Mouse (Mus musculus) forebrain, embryonic 16.5 days (tissue): ENCODE measurements at regions not wholly inside any gene's neighbourhood (a gene's known extent, or its start where the extent isn't known, plus 50 kb on each side); places are given as distances from the start of the nearest gene placed in this dataset.

ENCODE experiments used
- ATAC-seq: fragments of 200-750 bp; cut with Nextera tagmentation; 2 replicates; pipeline ENCODE4 v1.8.0; 2017; ENCODE audit warnings: mild to moderate bottlenecking, moderate library complexity
- H3K27ac ChIP-seq: fragments of 300-500 bp; sonication (generic); 2 replicates; pipeline ENCODE4 v1.5.1; 2014; ENCODE audit warnings: low read length, control low read depth
- H3K27me3 ChIP-seq: fragments of 300-500 bp; sonication (generic); replicated peaks from 2 replicates; pipeline ENCODE4 v1.6.1; 2014; ENCODE audit warnings: low read length; ENCODE audit not compliant: control insufficient read depth, insufficient read depth
- H3K36me3 ChIP-seq: fragments of 300-500 bp; sonication (generic); 2 replicates; pipeline ENCODE4 v1.6.1; 2014; ENCODE audit not compliant: control insufficient read depth, insufficient read depth
- H3K4me1 ChIP-seq: fragments of 300-500 bp; sonication (generic); replicated peaks from 2 replicates; pipeline ENCODE4 v1.6.1; 2014; ENCODE audit warnings: low read length; ENCODE audit not compliant: control insufficient read depth, insufficient read depth
- H3K4me2 ChIP-seq: fragments of 300-500 bp; sonication (generic); 2 replicates; pipeline ENCODE4 v1.6.1; 2014; ENCODE audit warnings: mild to moderate bottlenecking, low read length, control low read depth
- H3K4me3 ChIP-seq: fragments of 300-500 bp; sonication (generic); replicated peaks from 2 replicates; pipeline ENCODE4 v1.5.1; 2014; ENCODE audit warnings: mild to moderate bottlenecking, low read length, control low read depth
- H3K9ac ChIP-seq: fragments of 300-500 bp; sonication (generic); replicated peaks from 2 replicates; pipeline ENCODE4 v1.6.1; 2014; ENCODE audit warnings: low read depth, low read length, control low read depth
- H3K9me3 ChIP-seq: fragments of 300-500 bp; sonication (generic); 2 replicates; pipeline ENCODE4 v1.6.1; 2016; ENCODE audit warnings: low read length; ENCODE audit not compliant: control insufficient read depth
- WGBS: fragments of 180-500 bp; shearing (Covaris S2); extraction: QIAGEN DNeasy Blood & Tissue Kit; methylation state at CpG from one replicate; pipeline ENCODE4 v1.1.7; 2014; 5-methylcytosine and 5-hydroxymethylcytosine counted together

GRCm38 (mm10) chr4:106202554-106202953 is 113.5 kb upstream of the Usp24 start:
- WGBS: 14% methylated on average over 3 of the region's 3 CpGs
- Histone ChIP-seq H3K9ac (no peak overlapping the region), H3K27me3 (no peaks in the 10 kb centered on the region), H3K4me3 (no peak overlapping the region), H3K4me2 (no peak overlapping the region), H3K36me3 (no peaks in the 10 kb centered on the region), H3K9me3 (no peaks in the 10 kb centered on the region), H3K4me1 (peaks cover 5% of the 10 kb centered on the region), H3K27ac (no peak overlapping the region)
- ATAC-seq: peak; percentile 72

- Histone ChIP-seq H3K4me3 (no peak overlapping the region), H3K27me3 (no peaks in the 10 kb centered on the region), H3K36me3 (no peaks in the 10 kb centered on the region), H3K9me3 (no peaks in the 10 kb centered on the region), H3K4me2 (no peak overlapping the region), H3K9ac (no peak overlapping the region), H3K4me1 (no peaks in the 10 kb centered on the region; the same call in 1 of the 2 replicates), H3K27ac (no peak overlapping the region)
- no peak for ATAC-seq
- WGBS: 91% methylated on average over 2 of the region's 2 CpGs
Measured at GRCm38 (mm10) chr4:106205200-106205599, 110.8 kb upstream of the Usp24 start.

- Histone ChIP-seq H3K36me3 (no peaks in the 10 kb centered on the region), H3K27ac (no peak overlapping the region), H3K4me1 (no peaks in the 10 kb centered on the region), H3K27me3 (no peaks in the 10 kb centered on the region), H3K4me2 (no peak overlapping the region), H3K4me3 (no peak overlapping the region), H3K9ac (no peak overlapping the region), H3K9me3 (no peaks in the 10 kb centered on the region)
- no peak for ATAC-seq
- WGBS: 37% methylated on average over 2 of the region's 2 CpGs
Measured at GRCm38 (mm10) chr4:106206023-106206422, 110.0 kb upstream of the Usp24 start.

GRCm38 (mm10) chr4:106209465-106209864 is 106.5 kb upstream of the Usp24 start:
- Histone ChIP-seq H3K4me3 (no peak overlapping the region), H3K4me1 (no peaks in the 10 kb centered on the region), H3K9ac (no peak overlapping the region), H3K9me3 (no peaks in the 10 kb centered on the region), H3K4me2 (no peak overlapping the region), H3K36me3 (no peaks in the 10 kb centered on the region), H3K27ac (no peak overlapping the region), H3K27me3 (no peaks in the 10 kb centered on the region)
- 88% methylated on average over 11 of the region's 11 CpGs for WGBS
- no peak for ATAC-seq

- H3K27me3 ChIP-seq: no peaks in the 10 kb centered on the region
- H3K9me3 ChIP-seq: no peaks in the 10 kb centered on the region
- ATAC-seq: no peak
- no peak overlapping the region for H3K4me2 ChIP-seq
- WGBS: 100% methylated on average over 1 of the region's 1 CpGs
- no peaks in the 10 kb centered on the region for H3K36me3 ChIP-seq
- no peak overlapping the region for H3K9ac ChIP-seq
- H3K27ac ChIP-seq: no peak overlapping the region
- H3K4me1 ChIP-seq: no peaks in the 10 kb centered on the region
- no peak overlapping the region for H3K4me3 ChIP-seq
Measured at GRCm38 (mm10) chr4:106209975-106210374, 106.0 kb upstream of the Usp24 start.

GRCm38 (mm10) chr4:106214170-106214569 is 101.8 kb upstream of the Usp24 start:
- H3K9ac ChIP-seq: no peak overlapping the region
- no peak overlapping the region for H3K4me3 ChIP-seq
- no peaks in the 10 kb centered on the region for H3K9me3 ChIP-seq
- H3K36me3 ChIP-seq: no peaks in the 10 kb centered on the region
- no peak overlapping the region for H3K4me2 ChIP-seq
- H3K27ac ChIP-seq: no peak overlapping the region
- 90% methylated on average over 5 of the region's 5 CpGs for WGBS
- no peaks in the 10 kb centered on the region for H3K4me1 ChIP-seq
- no peaks in the 10 kb centered on the region for H3K27me3 ChIP-seq
- ATAC-seq: no peak

GRCm38 (mm10) chr4:106220621-106221020 is 95.4 kb upstream of the Usp24 start:
- no peaks in the 10 kb centered on the region for H3K4me1 ChIP-seq
- no peak overlapping the region for H3K27ac ChIP-seq
- no peak overlapping the region for H3K4me3 ChIP-seq
- 68% methylated on average over 9 of the region's 9 CpGs for WGBS
- 0 out of 2 replicates have a peak, but pooled peaks have one; percentile 33 for ATAC-seq
- no peaks in the 10 kb centered on the region for H3K9me3 ChIP-seq
- H3K27me3 ChIP-seq: no peaks in the 10 kb centered on the region
- no peak overlapping the region for H3K4me2 ChIP-seq
- no peaks in the 10 kb centered on the region for H3K36me3 ChIP-seq
- H3K9ac ChIP-seq: no peak overlapping the region

- 58% methylated on average over 12 of the region's 12 CpGs for WGBS
Measured at GRCm38 (mm10) chr4:106225184-106225862, 90.7 kb upstream of the Usp24 start.

GRCm38 (mm10) chr4:106227428-106227827 is 88.6 kb upstream of the Usp24 start:
- H3K4me1 ChIP-seq: no peaks in the 10 kb centered on the region; the same call in 1 of the 2 replicates
- H3K4me3 ChIP-seq: no peak overlapping the region
- H3K27ac ChIP-seq: no peak overlapping the region
- no peaks in the 10 kb centered on the region for H3K36me3 ChIP-seq
- WGBS: 49% methylated on average over 8 of the region's 8 CpGs
- ATAC-seq: no peak
- H3K4me2 ChIP-seq: no peak overlapping the region
- no peaks in the 10 kb centered on the region; the same call in 1 of the 2 replicates for H3K9me3 ChIP-seq
- no peak overlapping the region for H3K9ac ChIP-seq
- no peaks in the 10 kb centered on the region for H3K27me3 ChIP-seq

More at GRCm38 (mm10) chr4:106225184-106225862, 90.7 kb upstream of the Usp24 start:
- peak; percentile 43 for ATAC-seq
- H3K27ac ChIP-seq: no peak overlapping the region
- H3K4me3 ChIP-seq: no peak overlapping the region
- no peaks in the 10 kb centered on the region for H3K4me1 ChIP-seq
- H3K27me3 ChIP-seq: no peaks in the 10 kb centered on the region
- no peak overlapping the region for H3K4me2 ChIP-seq
- no peak overlapping the region for H3K9ac ChIP-seq
- H3K9me3 ChIP-seq: no peaks in the 10 kb centered on the region; the same call in 1 of the 2 replicates
- H3K36me3 ChIP-seq: no peaks in the 10 kb centered on the region
